Mouse (Mus musculus): ENCODE data around the gene Exo5.
A peak's percentile ranks its signal among the peaks of the same experiment; 100 is the strongest.

Gene Exo5

DNA sequence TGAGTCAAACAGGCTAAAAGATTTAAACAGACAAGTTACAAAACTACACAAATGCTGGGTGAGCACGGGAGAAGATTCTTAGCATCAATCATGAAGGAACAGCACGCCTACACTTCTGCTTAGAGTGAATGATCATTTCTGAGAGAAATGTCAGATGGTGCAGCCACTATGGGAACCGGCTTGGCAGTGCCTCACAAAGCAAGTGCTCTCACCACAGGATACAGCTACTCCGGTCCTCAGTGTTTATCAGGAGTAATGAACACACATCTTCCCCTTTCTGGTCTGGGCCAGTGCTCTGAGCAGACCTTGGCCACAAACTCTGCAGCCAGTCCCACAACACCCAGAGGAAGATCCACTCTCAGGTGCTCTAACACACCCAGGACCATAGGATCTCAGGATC is 20.3 kb downstream of the Exo5 start:
- DNase-seq = peak in 1 of 2 experiments; percentile 31

DNA sequence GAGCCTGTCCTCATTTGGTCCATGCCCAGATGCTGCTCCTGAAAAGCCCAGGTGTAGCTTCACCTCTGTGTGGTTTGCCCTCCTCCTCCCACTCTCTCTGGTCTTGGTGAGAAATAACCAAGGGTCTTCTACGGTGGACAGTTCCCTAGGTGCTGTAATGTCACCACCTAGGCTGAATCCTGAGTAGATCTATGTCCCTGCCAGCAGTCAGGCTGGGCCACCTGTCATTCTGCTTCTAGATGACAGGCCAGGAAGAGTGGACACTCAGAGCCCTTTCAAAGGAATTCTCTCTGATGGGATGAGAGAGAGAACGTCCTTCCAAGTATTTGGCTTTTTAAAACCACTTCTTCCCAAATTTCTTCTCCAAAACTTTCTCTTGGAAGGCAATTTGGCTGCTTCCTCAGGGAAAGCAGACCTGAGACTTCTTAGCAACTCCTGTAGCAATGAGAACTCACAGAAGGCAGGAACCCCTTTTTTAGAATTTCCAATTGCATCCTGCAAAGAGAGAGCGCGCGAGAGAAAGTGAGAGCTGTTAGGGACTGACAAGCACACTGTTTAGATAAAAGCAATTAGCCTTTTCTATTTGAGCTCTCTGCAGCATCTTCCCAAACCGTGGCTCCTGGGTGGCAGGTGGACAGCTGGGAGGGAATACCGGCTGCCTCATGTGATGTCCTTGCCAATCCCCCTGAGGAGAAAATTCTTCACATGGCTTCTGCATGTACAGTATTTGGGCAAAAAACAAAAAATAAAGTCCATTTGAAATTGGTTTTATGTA is 28.8 kb downstream of the Exo5 start:
- peak; percentile 43 to 49 for DNase-seq

DNA sequence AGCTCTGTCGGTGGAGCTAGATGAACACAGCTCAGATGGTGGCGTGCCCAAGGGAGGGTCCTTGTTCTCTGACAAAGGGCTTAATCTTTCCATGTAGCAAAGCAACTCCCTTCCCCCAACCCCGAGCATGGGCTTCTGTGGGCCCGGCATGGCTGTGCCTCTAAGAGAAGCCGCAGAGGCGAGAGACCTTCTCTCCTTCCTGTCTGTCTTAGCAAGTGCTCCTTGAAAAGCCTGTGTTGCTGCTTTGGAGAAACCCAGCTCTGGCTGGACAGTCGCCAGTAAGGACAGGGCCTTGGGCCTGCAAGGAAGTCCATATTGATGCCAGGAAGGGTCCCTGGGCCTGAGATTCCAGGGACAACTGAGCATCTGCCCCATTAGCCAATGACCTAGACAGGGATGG is 29.6 kb downstream of the Exo5 start:
- peak; percentile 40 to 47 for DNase-seq

DNA sequence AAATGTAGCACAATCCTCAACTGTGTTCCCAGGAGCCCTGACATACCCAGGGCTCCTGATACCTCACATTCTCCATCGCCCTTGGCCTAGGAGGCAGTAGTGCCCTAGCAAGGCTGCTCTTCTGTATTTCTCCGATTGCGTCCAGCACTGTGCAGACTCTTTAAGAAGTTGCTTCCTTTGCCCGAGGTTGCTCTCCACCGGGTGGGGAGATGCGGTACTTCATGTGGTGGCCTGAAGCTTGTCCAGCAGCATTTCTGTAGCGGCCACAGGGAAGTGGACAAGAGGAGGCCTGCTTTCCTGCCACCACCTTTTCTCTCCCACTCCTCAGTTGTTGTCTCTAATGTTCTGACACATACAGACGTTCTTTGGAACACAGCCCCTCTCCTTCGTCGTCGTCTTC is 30.2 kb downstream of the Exo5 start:
- DNase-seq = peak; percentile 38 to 43

DNA sequence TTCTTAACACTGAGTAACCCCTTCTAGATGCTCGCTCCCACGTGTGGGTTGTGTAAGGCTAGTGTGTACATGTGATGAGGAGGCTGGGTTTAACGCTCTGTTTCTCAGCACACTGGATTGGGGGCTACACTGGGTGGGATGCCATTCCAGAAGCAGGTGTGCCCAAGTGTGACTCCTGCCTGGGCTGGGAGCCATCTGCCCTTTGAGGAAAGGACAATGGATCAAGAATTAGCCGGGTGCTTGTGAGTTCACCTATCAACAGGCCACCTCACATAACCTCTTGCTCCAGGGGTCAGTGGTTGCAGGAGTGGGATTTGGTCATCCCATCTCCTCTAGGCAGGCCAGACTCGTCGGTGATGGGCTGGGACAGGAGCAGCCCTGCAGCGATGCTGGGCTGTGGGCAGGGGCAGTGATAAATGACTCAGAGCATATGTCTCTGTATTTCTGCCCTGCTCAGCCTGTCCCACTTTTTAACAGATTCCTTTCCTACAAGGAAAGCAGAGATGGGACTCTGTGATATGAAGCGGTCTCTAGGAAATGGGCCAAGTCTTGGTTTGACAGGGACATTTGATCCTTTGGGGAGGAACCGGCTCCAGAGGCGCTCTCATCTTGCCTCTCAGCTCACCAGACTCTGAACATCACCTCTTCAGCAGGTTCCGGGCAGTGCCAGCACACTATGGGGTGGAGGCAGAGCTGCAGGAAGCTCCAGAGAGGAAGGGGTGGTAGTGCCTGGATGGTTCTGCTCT is 31.0 kb downstream of the Exo5 start:
- DNase-seq = peak; percentile 68 to 73

DNA sequence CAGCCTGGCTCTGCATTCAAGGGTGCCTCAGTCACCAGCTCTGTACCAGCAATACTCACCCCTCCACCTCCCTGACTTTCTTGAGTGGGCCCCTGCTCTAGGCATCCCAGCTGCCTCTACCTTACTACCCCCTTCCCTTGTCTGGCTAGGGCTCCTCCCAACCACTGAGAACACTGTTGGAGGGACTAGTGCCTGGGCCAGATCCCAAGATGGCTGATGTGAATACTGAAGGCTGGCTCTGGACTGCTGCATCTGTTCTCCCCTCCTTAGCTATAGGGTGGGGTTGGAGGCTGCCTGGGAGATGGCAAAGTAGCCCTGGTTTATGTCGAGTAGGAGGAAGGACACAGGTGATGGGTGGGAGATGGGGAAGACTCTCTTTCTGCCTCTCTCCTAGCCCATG is 32.3 kb downstream of the Exo5 start:
- no peak for DNase-seq

DNA sequence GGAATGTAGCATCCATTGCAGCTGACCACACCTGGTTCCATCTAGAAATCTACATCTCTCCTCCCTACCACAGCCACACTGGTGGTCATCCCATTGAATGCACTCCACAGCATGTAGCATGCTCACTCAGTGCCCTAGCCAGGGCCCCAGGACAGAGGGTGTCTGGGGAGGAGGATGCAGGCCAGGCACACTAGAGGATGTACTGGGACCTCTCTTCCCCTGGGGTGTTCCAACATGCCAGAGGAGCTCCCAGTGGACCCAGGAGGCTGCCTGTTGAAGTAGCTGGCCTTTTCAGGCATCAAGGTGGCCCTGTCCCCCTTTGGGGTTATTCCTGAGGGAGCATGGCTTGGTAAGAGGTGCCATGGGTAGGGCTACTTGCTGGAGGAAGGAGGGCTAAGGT is 32.9 kb downstream of the Exo5 start:
- peak in 1 of 2 experiments; percentile 24 for DNase-seq

DNA sequence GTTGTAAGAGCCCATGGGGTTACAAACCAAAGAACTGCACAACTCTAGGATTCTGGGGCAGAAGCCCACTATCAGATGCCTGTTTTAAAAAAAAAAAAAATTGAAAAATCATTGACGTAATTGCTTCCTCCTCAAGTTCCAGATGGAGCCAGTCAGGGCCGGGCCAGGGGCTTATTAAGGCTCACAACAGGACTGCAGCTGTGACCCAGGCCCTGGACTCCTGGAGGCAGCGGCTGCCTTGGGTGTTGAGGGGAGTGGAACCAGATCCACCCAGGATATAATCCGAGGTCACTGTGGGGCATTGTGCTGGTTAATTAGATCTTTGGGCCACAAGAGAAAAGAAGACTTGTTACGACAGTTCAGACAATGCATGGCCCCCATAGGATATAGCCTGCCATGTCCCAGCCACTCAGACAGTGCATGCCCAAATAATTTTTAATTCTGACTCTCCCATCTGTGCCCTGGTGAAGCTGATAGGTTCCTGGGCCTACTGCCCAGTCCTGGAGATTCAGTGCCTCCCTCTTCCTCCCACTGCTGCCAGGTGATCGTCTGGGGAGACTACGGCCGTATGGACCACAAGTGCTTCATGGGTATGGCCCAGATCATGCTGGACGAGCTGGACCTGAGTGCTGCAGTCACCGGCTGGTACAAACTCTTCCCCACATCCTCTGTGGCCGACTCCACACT is 33.9 kb downstream of the Exo5 start:
- peak; percentile 88 to 89 for DNase-seq

DNA sequence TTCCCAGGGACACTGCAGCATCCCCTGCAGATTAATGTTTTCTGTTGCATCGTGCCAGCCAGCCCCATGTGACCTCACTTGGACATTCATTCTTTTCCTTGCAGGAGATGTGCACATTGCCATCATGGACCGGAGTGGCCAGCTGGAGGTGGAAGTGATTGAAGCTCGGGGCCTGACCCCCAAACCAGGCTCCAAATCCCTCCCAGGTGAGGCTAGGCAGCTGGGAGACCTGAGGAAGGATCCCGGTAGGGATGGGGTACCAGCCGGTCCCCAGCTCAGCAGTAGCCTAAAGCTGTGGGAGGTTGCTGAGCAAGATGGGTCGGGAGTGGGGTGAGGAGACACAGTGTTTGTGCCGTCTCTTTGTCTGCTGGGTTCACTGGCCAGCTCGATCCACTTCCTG is 35.9 kb downstream of the Exo5 start:
- DNase-seq = peak in 1 of 2 experiments; percentile 26

DNA sequence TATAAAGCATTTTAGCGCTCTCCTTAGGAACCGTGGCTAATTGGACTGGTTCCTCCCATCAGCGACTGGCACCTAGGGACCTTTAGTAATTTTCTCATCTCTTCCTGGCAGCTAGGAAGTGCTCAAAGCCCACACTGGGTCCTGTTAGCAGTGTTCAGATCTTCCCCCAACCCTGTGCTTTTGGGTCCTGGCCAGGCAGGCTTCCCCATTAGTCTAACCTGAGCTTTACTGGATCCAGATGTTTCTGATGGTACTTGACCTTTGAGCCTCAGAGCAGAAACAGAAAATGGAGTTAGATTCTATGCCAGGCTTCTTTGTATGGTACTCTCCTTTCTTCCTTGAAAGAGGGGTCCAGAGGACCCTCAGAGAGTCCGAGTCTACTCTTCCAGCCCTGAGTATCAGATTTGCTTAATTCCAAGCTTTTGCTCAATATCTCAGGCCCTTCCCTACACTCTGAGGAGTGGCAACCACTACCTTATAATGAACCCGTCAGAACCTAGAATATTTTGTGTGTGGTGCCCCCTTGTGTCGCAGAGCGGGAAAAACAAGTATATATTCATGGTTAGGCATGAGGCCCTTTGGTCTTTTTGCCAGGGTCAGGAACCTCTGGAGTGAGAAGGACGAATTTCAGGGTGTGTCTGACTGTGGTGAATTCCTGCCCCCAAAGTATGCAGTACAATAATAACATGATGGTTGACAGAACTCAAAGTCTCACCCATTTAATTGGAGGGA is 37.3 kb downstream of the Exo5 start:
- peak; percentile 77 to 87 for DNase-seq

DNA sequence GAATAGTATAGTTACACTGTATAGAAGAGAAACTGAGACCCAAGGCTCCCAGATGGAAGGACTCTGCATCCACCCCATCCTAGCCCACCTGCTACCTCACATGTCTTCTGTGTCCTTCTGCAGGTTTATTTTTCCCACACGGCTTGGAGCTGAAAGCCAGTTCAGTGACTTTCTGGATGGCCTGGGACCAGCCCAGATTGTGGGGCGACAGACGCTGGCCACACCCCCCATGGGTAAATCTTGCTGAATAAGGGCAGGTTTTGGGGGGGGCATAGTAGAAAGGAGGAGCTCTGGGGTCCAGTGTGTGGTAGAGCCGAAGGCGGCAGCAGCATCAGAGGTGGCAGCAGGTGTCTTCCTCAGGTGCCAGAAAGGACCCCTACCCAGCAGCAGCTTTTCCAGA is 38.0 kb downstream of the Exo5 start:
- DNase-seq = peak in 1 of 2 experiments; percentile 39

DNA sequence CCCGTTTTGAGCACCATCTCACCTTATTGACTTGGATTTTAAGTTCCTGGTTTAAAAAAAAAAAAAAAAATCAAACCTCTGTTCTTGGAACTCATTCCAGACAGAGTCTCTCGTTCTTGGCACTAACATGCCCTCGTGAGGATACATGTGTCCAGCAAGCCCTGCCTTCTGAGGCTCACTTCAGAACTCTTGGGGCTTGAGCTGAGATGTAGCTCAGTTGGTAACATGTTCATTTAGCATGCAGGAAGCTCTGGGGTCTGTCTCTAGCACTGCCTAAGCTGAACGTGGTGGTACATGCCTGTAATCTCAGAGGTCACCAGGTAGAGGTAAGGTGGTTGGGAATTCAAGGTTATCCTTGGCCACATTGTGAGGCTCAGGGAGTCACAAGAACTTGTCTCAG is 38.7 kb downstream of the Exo5 start:
- peak in 1 of 2 experiments; percentile 1 for DNase-seq

DNA sequence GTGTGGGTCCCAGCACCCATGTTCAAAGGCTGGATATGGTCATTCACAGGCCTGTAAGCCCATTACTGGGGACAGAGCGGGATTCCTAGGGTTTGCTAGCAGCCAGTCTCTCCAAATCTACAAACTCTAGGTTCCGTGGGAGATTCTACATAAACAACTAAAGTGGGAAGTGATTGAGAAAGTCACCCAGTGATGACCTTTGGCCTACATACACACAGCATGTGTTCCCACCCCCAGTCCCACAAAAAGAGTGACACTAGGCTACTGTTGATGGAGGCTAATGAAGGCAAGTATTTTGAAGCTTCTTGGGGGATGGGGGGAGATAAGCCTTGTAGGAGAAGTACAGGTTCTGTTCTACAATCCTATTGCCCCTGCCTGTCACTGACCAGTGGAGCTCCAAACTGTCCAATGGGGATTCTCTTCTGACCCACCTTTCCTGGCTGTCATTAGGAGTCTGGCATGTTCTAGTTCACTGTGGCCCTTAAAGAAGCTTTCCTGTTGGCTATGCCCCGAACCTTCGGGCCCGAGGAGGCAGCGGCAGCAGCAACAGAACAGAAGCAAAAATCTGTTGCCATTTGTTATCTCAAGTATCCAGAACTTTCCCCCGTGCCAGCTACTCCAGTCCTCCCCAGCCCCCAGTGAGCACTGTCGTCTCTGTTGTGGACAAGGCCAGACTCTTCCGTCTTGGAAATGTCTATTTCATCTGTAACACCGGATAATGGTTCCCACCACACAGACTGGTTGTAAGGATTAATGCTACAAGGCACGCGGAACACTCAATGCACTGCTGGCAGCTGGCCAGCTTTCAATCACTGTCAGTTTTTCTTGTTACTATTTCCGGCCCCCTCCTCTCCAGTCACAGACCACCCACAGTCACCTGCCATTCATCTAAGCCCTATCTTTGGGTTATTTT is 39.4 kb downstream of the Exo5 start:
- peak in 1 of 2 experiments; percentile 11 for DNase-seq

DNA sequence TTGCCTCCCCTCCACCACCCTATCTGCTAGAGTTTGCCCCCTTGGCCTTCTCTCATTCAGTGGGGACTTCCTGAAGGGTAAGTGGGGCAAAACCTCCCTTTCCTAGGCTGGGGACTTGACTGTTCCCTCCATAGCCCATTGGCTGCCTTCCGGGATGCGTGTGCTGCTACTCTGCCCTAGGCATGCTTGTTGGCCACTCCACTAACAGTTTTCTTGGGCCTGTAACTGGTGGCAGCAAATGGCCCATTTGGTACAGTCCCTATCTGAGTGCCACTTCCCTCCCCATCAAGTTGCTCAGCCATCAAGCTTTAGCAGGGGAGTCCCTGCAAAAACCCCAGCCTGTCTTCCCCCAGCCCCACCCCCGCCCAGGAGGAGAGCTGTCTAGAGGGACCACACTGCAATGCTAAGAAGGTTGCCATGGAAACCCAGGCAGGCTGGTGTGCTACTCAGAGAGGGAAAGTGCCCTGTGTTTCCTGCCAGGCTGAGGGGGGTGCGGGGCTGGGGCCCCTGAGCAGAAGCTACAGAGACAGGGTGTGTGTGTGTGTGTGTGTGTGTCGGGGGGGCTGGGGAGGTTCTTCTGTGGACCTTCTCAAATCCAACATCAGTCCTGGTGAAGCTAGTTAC is 42.7 kb downstream of the Exo5 start:
- no peak for DNase-seq

DNA sequence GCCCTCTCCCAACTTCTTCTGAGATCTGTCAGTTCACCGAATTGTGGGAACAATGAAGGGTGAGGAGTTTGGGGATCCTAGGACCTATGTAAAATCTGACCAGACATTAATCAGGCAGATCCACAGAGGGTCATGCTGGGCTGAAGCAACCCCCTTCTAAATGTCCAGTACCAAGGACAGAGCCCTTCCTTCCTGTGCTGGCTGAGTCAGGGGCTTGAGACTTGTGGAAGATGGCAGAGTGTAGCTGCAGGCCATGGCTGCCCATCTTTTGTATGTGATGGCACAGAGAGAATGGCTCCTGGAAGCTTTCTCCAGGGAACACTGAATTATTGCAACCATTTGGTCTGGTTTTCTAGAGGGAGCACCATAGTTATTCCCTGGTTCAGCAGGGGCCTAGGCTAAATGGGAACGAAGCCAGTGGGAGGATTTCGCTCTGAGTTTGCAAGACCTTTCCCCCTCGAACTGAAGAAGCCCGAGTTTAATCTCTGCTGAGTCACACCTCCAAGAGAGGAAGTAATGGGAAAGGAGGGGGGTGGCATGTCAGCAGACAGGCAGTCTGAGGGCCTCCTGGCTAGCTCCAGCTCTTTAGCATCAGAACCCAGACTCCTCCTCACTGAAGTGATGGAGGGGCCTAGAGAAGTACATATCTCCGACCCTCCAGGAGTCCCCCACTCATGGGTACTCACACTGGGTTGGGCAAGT is 43.9 kb downstream of the Exo5 start:
- DNase-seq = no peak

DNA sequence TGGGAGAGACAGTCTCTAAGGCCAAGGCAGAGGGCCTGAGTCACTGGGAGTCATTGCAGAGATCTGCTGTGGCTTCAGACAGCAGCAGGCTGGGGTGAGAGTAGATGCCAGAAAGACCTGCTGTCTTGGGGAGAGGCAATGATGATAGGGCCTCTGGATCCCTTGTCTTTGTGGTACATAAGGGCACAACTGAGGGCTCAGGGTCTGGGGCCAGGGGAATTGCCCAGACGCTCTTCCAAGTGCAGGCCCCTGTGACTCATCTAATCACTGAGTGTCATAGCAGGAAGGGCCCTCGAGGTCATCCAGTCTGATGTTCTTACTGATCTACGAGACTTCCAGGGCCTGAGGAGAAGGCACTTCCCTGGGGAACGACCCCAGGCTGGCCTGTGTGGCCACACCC is 45.4 kb downstream of the Exo5 start:
- DNase-seq = no peak

DNA sequence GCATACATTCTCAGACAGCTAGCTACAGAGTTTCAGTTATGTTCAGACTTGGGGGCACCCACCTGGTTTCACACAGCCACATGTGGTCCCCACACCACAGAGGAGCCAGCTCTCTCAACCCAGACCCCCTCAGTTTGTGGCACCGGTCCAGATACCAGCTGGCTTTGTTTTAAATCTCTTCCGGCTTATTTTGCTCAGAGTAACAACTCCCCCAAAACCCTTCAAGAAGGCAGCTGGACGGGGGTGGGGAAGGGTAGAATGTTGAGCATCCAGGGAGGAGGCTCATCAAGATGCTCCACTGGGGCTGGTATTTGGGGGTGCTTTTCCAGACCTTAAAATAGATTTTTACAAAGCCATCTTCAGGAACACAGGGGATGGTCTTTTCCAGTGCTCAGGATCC is 46.1 kb downstream of the Exo5 start:
- DNase-seq = no peak

DNA sequence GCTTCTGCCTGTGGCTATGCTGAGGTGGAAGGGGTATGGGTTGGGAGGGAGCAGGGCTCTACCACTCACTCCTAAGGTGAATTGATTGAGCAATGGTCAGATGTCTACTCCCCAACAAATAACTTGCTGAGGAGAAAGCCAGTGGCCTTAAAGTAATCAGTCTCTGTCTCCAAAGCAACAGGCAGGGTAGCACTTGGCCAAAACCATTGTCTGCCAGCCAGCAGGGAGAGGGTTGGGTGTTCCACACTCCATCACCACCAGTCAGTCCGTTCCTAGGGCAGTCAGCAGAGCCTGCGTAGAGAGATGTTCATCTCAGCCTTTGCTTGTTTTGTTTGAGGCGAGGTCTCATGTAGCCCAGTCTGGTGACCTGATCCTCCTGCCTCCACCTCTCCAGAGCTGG is 48.9 kb downstream of the Exo5 start:
- DNase-seq = peak in 1 of 2 experiments; percentile 34
